Mouse (Mus musculus) embryonic facial prominence, embryonic 14.5 days (tissue): Measurements from ENCODE around the gene Iqgap2. TPM values are rescaled to one million over a fixed set of nuclear protein-coding genes. Genes with fewer than 3 reads are reported as not detected.

ENCODE experiments used
- ATAC-seq: fragments of 200-750 bp; cut with Nextera tagmentation; 2 replicates; pipeline ENCODE4 v1.8.0; 2017; ENCODE audit warnings: low read depth, moderate number of reproducible peaks, moderate TSS enrichment
- DNase-seq: peaks from one replicate; pipeline ENCODE4 v3.0.0-alpha.2; 2015; ENCODE audit warnings: low spot score
- H3K27ac ChIP-seq: fragments of 300-500 bp; sonication (generic); replicated peaks from 2 replicates; pipeline ENCODE4 v1.5.1; 2014; ENCODE audit warnings: low read depth, mild to moderate bottlenecking, low read length, moderate library complexity
- H3K27me3 ChIP-seq: fragments of 300-500 bp; sonication (generic); replicated peaks from 2 replicates; pipeline ENCODE4 v1.6.1; 2014; ENCODE audit warnings: low read length; ENCODE audit not compliant: control insufficient read depth, insufficient read depth
- H3K36me3 ChIP-seq: fragments of 300-500 bp; sonication (generic); 2 replicates; pipeline ENCODE4 v1.6.1; 2014; ENCODE audit warnings: low read length, mixed read lengths; ENCODE audit not compliant: control insufficient read depth, insufficient read depth
- H3K4me1 ChIP-seq: fragments of 300-500 bp; sonication (generic); 2 replicates; pipeline ENCODE4 v1.6.1; 2014; ENCODE audit warnings: antibody characterized with exemption, low read length; ENCODE audit not compliant: control insufficient read depth, insufficient read depth
- H3K4me2 ChIP-seq: fragments of 300-500 bp; sonication (generic); 2 replicates; pipeline ENCODE4 v1.6.1; 2014; ENCODE audit warnings: low read depth, mild to moderate bottlenecking, low read length, moderate library complexity, mixed read lengths
- H3K4me3 ChIP-seq: fragments of 300-500 bp; sonication (generic); 2 replicates; pipeline ENCODE4 v1.5.1; 2014; ENCODE audit warnings: low read depth, mild to moderate bottlenecking, low read length
- H3K9ac ChIP-seq: fragments of 300-500 bp; sonication (generic); 2 replicates; pipeline ENCODE4 v1.6.1; 2014; ENCODE audit warnings: low read depth, mild to moderate bottlenecking, low read length, moderate library complexity, mixed read lengths
- H3K9me3 ChIP-seq: fragments of 300-500 bp; sonication (generic); 2 replicates; pipeline ENCODE4 v1.6.1; 2016; ENCODE audit warnings: low read length; ENCODE audit not compliant: control insufficient read depth
- WGBS: fragments of 180-500 bp; shearing (Covaris S2); extraction: QIAGEN DNeasy Blood & Tissue Kit; methylation state at CpG from one replicate; pipeline ENCODE4 v1.1.7; 2014; 5-methylcytosine and 5-hydroxymethylcytosine counted together
- polyA plus RNA-seq: library from polyadenylated mRNA; unstranded; fragments of >200 nt; fragmentation: Nextera tagmentation; extraction: Ambion mirVana; gene quantifications from 2 replicates; pipeline ENCODE4 v1.2.1, GENCODE M21; 2014

The Iqgap2 gene
- 13.7 and 14.9 TPM in 2 replicates for polyA plus RNA-seq

GRCm38 (mm10) chr13:95891491-95891925, at the start of gene Iqgap2:
Gene Iqgap2, minus strand, starts transcription at chr13:95891922.
- H3K27ac ChIP-seq = peak within 1 kb of the TSS; percentile 86
- H3K36me3 ChIP-seq = no peaks in the 10 kb centered on the region
- H3K4me2 ChIP-seq = peak within 1 kb of the TSS; percentile 93
- DNase-seq = no peak
- H3K27me3 ChIP-seq = no peaks in the 10 kb centered on the region
- H3K9ac ChIP-seq = peak within 1 kb of the TSS; percentile 81
- 0% methylated on average over 14 of the region's 48 CpGs for WGBS
- peak within 1 kb of the TSS; percentile 75 for H3K4me3 ChIP-seq
- ATAC-seq = peak; percentile 56
- peaks cover 4% of the 10 kb centered on the region; the same call in 1 of the 2 replicates for H3K4me1 ChIP-seq
- no peaks in the 10 kb centered on the region for H3K9me3 ChIP-seq

DNA sequence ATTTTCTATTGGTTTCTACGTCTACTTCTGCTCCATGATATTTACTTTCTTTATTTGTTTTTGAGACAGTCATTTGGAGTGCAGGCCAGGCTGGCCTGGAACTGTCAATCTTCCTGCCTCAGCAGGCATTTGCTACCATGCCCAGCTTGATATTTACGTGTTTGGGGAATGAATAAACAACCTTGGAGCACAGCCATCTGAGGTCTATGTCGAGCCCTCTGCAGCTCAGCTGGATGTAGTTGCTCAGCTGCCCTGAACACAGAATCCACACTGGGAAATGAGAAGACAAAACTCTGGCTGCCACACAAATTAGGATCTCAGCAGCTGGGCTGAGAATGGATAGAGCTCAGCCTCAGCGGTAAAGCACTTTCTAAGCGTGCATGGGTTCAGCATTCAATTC, 49.1 kb upstream of the Iqgap2 start:
- H3K4me1 ChIP-seq = no peaks in the 10 kb centered on the region
- ATAC-seq (no peak), DNase-seq (no peak)
- no peaks in the 10 kb centered on the region for H3K9me3 ChIP-seq
- H3K4me2 ChIP-seq = no peak overlapping the region
- no peak overlapping the region for H3K4me3 ChIP-seq
- no peak overlapping the region for H3K27ac ChIP-seq
- 59% methylated on average over 5 of the region's 5 CpGs for WGBS
- no peaks in the 10 kb centered on the region for H3K27me3 ChIP-seq
- no peaks in the 10 kb centered on the region for H3K36me3 ChIP-seq
- no peak overlapping the region for H3K9ac ChIP-seq

DNA sequence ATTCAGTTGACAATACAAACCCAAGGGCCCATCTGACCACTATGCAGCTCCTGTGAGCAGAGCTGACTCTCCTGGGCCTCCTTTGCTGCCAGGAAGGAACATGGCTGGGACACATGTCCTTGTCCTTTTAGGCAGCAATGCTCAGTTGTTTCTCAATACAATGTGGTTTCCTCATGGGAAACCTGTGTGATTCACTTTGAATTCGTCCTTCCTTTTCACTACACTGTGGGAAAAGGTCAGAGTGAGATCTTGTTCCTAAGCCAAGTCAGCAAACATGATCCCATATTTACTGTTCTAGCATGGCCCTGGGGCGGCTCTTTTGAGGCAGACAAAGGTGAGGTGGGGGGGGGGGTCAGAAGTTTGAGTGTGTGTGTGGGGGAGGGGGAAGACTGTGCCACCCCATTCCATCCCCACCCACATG, 32.5 kb upstream of the Iqgap2 start:
- DNase-seq (no peak), ATAC-seq (no peak)
- Histone ChIP-seq H3K36me3 (no peaks in the 10 kb centered on the region), H3K9ac (no peak overlapping the region), H3K4me3 (no peak overlapping the region), H3K9me3 (no peaks in the 10 kb centered on the region), H3K4me2 (no peak overlapping the region), H3K4me1 (no peaks in the 10 kb centered on the region), H3K27me3 (no peaks in the 10 kb centered on the region), H3K27ac (no peak overlapping the region)
- WGBS = 59% methylated on average over 2 of the region's 2 CpGs

DNA sequence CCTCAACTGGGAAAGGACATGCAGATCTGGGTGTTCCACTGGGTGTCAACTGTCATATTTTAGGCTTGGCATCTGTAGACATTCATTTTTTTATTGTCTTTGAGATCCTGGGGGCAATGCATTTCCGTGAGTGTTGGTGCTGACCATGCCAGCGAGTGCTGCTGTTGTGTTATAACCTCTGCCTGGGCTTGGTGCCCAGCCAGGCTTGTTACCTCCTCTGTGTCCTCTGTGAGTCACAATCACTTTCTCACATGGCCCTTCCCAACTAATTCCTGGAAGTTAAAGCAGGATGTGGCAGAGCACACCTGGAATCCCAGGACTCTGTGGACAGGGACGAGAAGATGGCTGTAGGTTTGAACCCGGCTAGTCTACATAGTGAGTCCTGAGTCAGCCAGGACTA, 30.9 kb upstream of the Iqgap2 start:
- WGBS = 95% methylated on average over 4 of the region's 4 CpGs
- Histone ChIP-seq H3K4me3 (no peak overlapping the region), H3K9ac (no peak overlapping the region), H3K27ac (no peak overlapping the region), H3K4me2 (no peak overlapping the region), H3K9me3 (no peaks in the 10 kb centered on the region), H3K36me3 (no peaks in the 10 kb centered on the region), H3K4me1 (no peaks in the 10 kb centered on the region), H3K27me3 (no peaks in the 10 kb centered on the region)
- DNase-seq (no peak), ATAC-seq (no peak)

DNA sequence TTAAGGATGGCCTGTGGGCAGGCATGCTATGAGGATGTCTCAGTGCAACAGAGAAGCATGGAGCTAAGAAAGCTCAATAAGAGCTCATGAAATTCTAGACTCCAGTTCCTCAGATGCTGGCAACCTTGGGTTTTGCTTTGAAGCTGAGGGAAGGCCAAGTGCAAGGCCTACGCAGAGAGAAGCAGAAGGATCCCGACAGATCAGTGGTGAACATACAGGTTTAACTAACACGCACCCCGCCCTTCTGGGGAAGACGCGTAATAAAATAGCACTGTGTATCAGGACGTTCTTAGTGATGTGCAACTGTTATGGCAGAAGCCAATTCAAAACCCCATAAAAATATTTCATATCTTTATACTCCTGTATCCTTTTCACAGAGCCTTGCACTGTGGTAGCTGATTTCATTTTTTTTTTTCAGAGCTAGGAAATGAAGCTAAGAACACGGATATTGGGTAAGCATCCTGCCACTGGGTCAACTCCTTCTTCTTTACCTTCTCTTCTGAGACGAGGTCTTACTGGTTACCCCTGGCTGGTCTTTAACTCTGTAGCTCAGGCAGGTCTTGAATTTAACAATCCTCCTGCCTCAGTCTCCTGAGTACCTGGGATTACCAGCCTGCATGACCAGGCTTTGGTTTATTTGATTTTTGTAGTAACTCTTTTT, 27.0 kb upstream of the Iqgap2 start:
- WGBS = 91% methylated on average over 9 of the region's 9 CpGs

GRCm38 (mm10) chr13:95913046-95913406, 21.3 kb upstream of the Iqgap2 start:
- no peak overlapping the region for H3K9ac ChIP-seq
- H3K4me2 ChIP-seq = no peak overlapping the region
- H3K27ac ChIP-seq = no peak overlapping the region
- no peaks in the 10 kb centered on the region for H3K27me3 ChIP-seq
- ATAC-seq = no peak
- H3K36me3 ChIP-seq = no peaks in the 10 kb centered on the region
- H3K4me1 ChIP-seq = peaks cover 3% of the 10 kb centered on the region; the same call in 1 of the 2 replicates
- WGBS = 54% methylated on average over 2 of the region's 2 CpGs
- H3K9me3 ChIP-seq = no peaks in the 10 kb centered on the region
- DNase-seq = no peak
- no peak overlapping the region for H3K4me3 ChIP-seq

More for the DNA sequence above, 27.0 kb upstream of the Iqgap2 start:
- H3K9ac ChIP-seq = no peak overlapping the region
- no peaks in the 10 kb centered on the region for H3K9me3 ChIP-seq
- DNase-seq (no peak), ATAC-seq (no peak)
- H3K4me2 ChIP-seq = no peak overlapping the region
- no peak overlapping the region for H3K4me3 ChIP-seq
- no peaks in the 10 kb centered on the region for H3K27me3 ChIP-seq
- H3K27ac ChIP-seq = no peak overlapping the region
- no peaks in the 10 kb centered on the region for H3K4me1 ChIP-seq
- H3K36me3 ChIP-seq = no peaks in the 10 kb centered on the region

- ATAC-seq (no peak), DNase-seq (no peak)
- 77% methylated on average over 11 of the region's 11 CpGs for WGBS
- H3K27ac ChIP-seq = no peak overlapping the region
- H3K27me3 ChIP-seq = no peaks in the 10 kb centered on the region
- no peak overlapping the region for H3K4me3 ChIP-seq
- no peak overlapping the region for H3K4me2 ChIP-seq
- no peaks in the 10 kb centered on the region for H3K36me3 ChIP-seq
- no peak overlapping the region for H3K9ac ChIP-seq
- H3K4me1 ChIP-seq = peaks cover 3% of the 10 kb centered on the region; the same call in 1 of the 2 replicates
- H3K9me3 ChIP-seq = no peaks in the 10 kb centered on the region
Observed at GRCm38 (mm10) chr13:95912157-95913045, 20.7 kb upstream of the Iqgap2 start.

DNA sequence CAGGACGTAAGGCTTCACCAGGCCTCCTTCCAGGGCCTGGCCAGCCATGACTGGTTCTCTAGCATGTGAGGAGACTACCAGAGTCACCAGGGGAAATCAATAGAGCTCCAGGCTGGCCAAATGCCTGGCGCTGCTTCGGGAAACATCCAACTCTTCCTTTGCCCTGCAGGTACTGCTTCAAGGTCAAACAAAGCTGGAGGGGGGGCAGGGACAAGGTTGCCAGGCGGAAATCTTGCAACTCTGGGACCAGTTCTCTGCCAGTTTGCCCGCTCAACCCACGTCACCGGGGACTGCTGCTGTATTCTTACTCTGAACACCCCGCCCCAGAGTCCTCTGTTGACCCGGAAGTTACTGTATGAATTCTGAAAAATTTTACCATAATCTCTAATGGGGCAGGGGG, 18.5 kb upstream of the Iqgap2 start:
- H3K4me3 ChIP-seq = no peak overlapping the region
- no peak for ATAC-seq
- H3K36me3 ChIP-seq = no peaks in the 10 kb centered on the region
- no peak overlapping the region for H3K27ac ChIP-seq
- no peak overlapping the region for H3K4me2 ChIP-seq
- no peaks in the 10 kb centered on the region for H3K9me3 ChIP-seq
- H3K27me3 ChIP-seq = no peaks in the 10 kb centered on the region
- no peak for DNase-seq
- 68% methylated on average over 9 of the region's 9 CpGs for WGBS
- peaks cover 3% of the 10 kb centered on the region; the same call in 1 of the 2 replicates for H3K4me1 ChIP-seq
- H3K9ac ChIP-seq = no peak overlapping the region
